Mouse (Mus musculus) lung, postnatal 0 days (tissue): ENCODE results near the gene Znrf4.

Experiments
- CTCF ChIP-seq: IDR thresholded peaks from 2 replicates; pipeline ENCODE4 v1.5.1; 2016; ENCODE audit warnings: antibody characterized with exemption, mild to moderate bottlenecking
- EP300 ChIP-seq: IDR thresholded peaks from 2 replicates; pipeline ENCODE4 v1.6.1; 2016; ENCODE audit warnings: antibody characterized with exemption, mild to moderate bottlenecking, control low read depth

DNA sequence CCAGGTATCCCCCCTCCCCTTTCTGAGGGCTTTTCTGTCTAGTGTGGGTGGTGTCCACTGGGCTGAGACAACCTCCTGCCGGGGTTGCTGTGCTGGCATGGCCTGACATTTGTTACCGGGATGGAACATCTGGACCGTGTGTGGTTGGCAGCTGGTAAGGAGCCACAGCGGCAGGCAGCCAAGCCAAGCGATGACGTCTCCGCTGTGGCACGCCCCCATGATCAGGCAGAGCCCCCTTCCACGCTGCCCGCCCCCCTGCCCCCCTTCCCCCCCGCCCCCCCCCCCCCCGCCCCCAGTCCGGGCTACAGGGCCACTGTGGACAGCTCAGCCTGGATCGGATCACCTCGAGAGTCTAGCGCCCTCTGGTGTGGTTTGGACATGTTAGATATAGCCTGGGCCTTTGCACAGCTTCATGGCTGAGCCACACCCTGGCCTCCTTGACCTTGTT lies 24.8 kb downstream of the Znrf4 start:
- peak; percentile 66 for TF ChIP-seq CTCF
- no peak for TF ChIP-seq EP300
